Mouse (Mus musculus) forebrain, postnatal 0 days (tissue): ENCODE measurements around the gene Zmynd8. TPM values are rescaled to one million over a fixed set of nuclear protein-coding genes. Genes with fewer than 3 reads are reported as not detected.

Experiments
- ATAC-seq: fragments of 200-750 bp; cut with Nextera tagmentation; 2 replicates; pipeline ENCODE4 v1.8.0; 2017; ENCODE audit warnings: mild to moderate bottlenecking, moderate library complexity
- DNase-seq: peaks from one replicate; pipeline ENCODE4 v3.0.0-alpha.2; 2015
- H3K27ac ChIP-seq: fragments of 300-500 bp; sonication (generic); 2 replicates; pipeline ENCODE4 v1.5.1; 2014; ENCODE audit warnings: low read depth, mild to moderate bottlenecking, antibody characterized with exemption, low read length, moderate library complexity, mixed read lengths
- H3K27me3 ChIP-seq: fragments of 300-500 bp; sonication (generic); 2 replicates; pipeline ENCODE4 v1.6.1; 2014; ENCODE audit warnings: mild to moderate bottlenecking, low read length, mixed read lengths; ENCODE audit not compliant: insufficient read depth
- H3K36me3 ChIP-seq: fragments of 300-500 bp; sonication (generic); 2 replicates; pipeline ENCODE4 v1.6.1; 2014; ENCODE audit warnings: mild to moderate bottlenecking, moderate library complexity; ENCODE audit not compliant: insufficient read depth
- H3K4me1 ChIP-seq: fragments of 300-500 bp; sonication (generic); 2 replicates; pipeline ENCODE4 v1.6.1; 2014; ENCODE audit warnings: antibody characterized with exemption; ENCODE audit not compliant: insufficient read depth
- H3K4me2 ChIP-seq: fragments of 300-500 bp; sonication (generic); 2 replicates; pipeline ENCODE4 v1.6.1; 2014; ENCODE audit warnings: low read depth, mild to moderate bottlenecking, moderate library complexity
- H3K4me3 ChIP-seq: fragments of 300-500 bp; sonication (generic); 2 replicates; pipeline ENCODE4 v1.5.1; 2014; ENCODE audit warnings: low read depth, low read length, mixed read lengths
- H3K9ac ChIP-seq: fragments of 300-500 bp; sonication (generic); 2 replicates; pipeline ENCODE4 v1.6.1; 2014; ENCODE audit warnings: mild to moderate bottlenecking
- H3K9me3 ChIP-seq: fragments of 300-500 bp; sonication (generic); 2 replicates; pipeline ENCODE4 v1.6.1; 2016; ENCODE audit warnings: low read length
- CTCF ChIP-seq: sonication (generic); IDR thresholded peaks from 2 replicates; pipeline ENCODE4 v1.5.1; 2016; ENCODE audit warnings: antibody characterized with exemption, control low read depth, low read depth
- WGBS: fragments of 180-500 bp; shearing (Covaris S2); extraction: QIAGEN DNeasy Blood & Tissue Kit; methylation state at CpG from one replicate; pipeline ENCODE4 v1.1.7; 2014; 5-methylcytosine and 5-hydroxymethylcytosine counted together
- polyA plus RNA-seq: library from polyadenylated mRNA; unstranded; fragments of >200 nt; fragmentation: Nextera tagmentation; extraction: Ambion mirVana; gene quantifications from 2 replicates; pipeline ENCODE4 v1.2.1, GENCODE M21; 2015
- total RNA-seq: library from RNA; depleted of rRNA; stranded (reverse); fragments of >200 nt; gene quantifications from 2 replicates; pipeline ENCODE4 v1.2.3, GENCODE M21; 2014

Gene Zmynd8
- total and polyA plus RNA-seq, 2 experiments from 2014 or later: 45.7 to 63.5 TPM

GRCm38 (mm10) chr2:165899474-165899873 is 658 bp upstream of the Zmynd8 start:
- Histone ChIP-seq H3K36me3 (no peaks in the 10 kb centered on the region), H3K27me3 (no peaks in the 10 kb centered on the region), H3K4me3 (no peak overlapping the region), H3K9me3 (no peaks in the 10 kb centered on the region), H3K27ac (no peak overlapping the region), H3K9ac (no peak overlapping the region), H3K4me2 (no peak overlapping the region), H3K4me1 (no peaks in the 10 kb centered on the region)
- no peak for DNase-seq
- TF ChIP-seq CTCF: no peak
- ATAC-seq: no peak
- 45% methylated on average over 6 of the region's 6 CpGs for WGBS

- no peaks in the 10 kb centered on the region for H3K27me3 ChIP-seq
- DNase-seq (no peak), ATAC-seq (no peak)
- 82% methylated on average over 13 of the region's 13 CpGs for WGBS
- no peak overlapping the region for H3K27ac ChIP-seq
- H3K9ac ChIP-seq: no peak overlapping the region
- H3K4me1 ChIP-seq: no peaks in the 10 kb centered on the region
- H3K4me3 ChIP-seq: no peak overlapping the region
- H3K9me3 ChIP-seq: no peaks in the 10 kb centered on the region
- H3K4me2 ChIP-seq: no peak overlapping the region
- H3K36me3 ChIP-seq: no peaks in the 10 kb centered on the region
- no peak for TF ChIP-seq CTCF
These were observed 2.6 kb downstream of the Zmynd8 start for GRCm38 (mm10) chr2:165896171-165896570.

- no peaks in the 10 kb centered on the region for H3K4me1 ChIP-seq
- no peaks in the 10 kb centered on the region for H3K27me3 ChIP-seq
- H3K9me3 ChIP-seq: no peaks in the 10 kb centered on the region
- DNase-seq: no peak
- no peaks in the 10 kb centered on the region for H3K36me3 ChIP-seq
- TF ChIP-seq CTCF: no peak
- H3K4me2 ChIP-seq: no peak overlapping the region
- ATAC-seq: no peak
- no peak overlapping the region for H3K4me3 ChIP-seq
- H3K9ac ChIP-seq: no peak overlapping the region
- WGBS: 93% methylated on average over 4 of the region's 4 CpGs
- no peak overlapping the region for H3K27ac ChIP-seq
These were observed 3.1 kb downstream of the Zmynd8 start for GRCm38 (mm10) chr2:165895687-165896086.

GRCm38 (mm10) chr2:165894533-165894932 is 4.3 kb downstream of the Zmynd8 start:
- 43% methylated on average over 3 of the region's 4 CpGs for WGBS
- Histone ChIP-seq H3K4me3 (no peak overlapping the region), H3K27ac (no peak overlapping the region), H3K4me1 (no peaks in the 10 kb centered on the region), H3K9me3 (no peaks in the 10 kb centered on the region), H3K36me3 (no peaks in the 10 kb centered on the region), H3K27me3 (no peaks in the 10 kb centered on the region), H3K9ac (no peak overlapping the region), H3K4me2 (no peak overlapping the region)
- TF ChIP-seq CTCF: no peak
- no peak for ATAC-seq
- DNase-seq: no peak

GRCm38 (mm10) chr2:165893232-165893631 is 5.6 kb downstream of the Zmynd8 start:
- no peak for TF ChIP-seq CTCF

GRCm38 (mm10) chr2:165892626-165893025 is 6.2 kb downstream of the Zmynd8 start:
- WGBS: 80% methylated on average over 5 of the region's 5 CpGs
- no peak for DNase-seq

More at GRCm38 (mm10) chr2:165893232-165893631, 5.6 kb downstream of the Zmynd8 start:
- WGBS: 95% methylated on average over 3 of the region's 3 CpGs
- H3K9me3 ChIP-seq: no peaks in the 10 kb centered on the region
- H3K27me3 ChIP-seq: no peaks in the 10 kb centered on the region
- DNase-seq: no peak
- ATAC-seq: no peak
- H3K36me3 ChIP-seq: no peaks in the 10 kb centered on the region
- H3K4me1 ChIP-seq: peaks cover 13% of the 10 kb centered on the region
- H3K9ac ChIP-seq: no peak overlapping the region
- H3K4me2 ChIP-seq: no peak overlapping the region
- no peak overlapping the region for H3K4me3 ChIP-seq
- H3K27ac ChIP-seq: no peak overlapping the region

GRCm38 (mm10) chr2:165890401-165890800 is 8.4 kb downstream of the Zmynd8 start:
- DNase-seq (no peak), ATAC-seq (no peak)
- Histone ChIP-seq H3K9ac (no peak overlapping the region), H3K36me3 (no peaks in the 10 kb centered on the region), H3K4me1 (peaks cover 40% of the 10 kb centered on the region), H3K27ac (no peak overlapping the region), H3K27me3 (no peaks in the 10 kb centered on the region), H3K4me2 (no peak overlapping the region), H3K4me3 (no peak overlapping the region), H3K9me3 (no peaks in the 10 kb centered on the region)
- WGBS: 87% methylated on average over 10 of the region's 10 CpGs
- no peak for TF ChIP-seq CTCF

More at GRCm38 (mm10) chr2:165892626-165893025, 6.2 kb downstream of the Zmynd8 start:
- Histone ChIP-seq H3K9me3 (no peaks in the 10 kb centered on the region), H3K4me2 (no peak overlapping the region), H3K9ac (no peak overlapping the region), H3K4me1 (peaks cover 18% of the 10 kb centered on the region), H3K4me3 (no peak overlapping the region), H3K36me3 (no peaks in the 10 kb centered on the region), H3K27ac (no peak overlapping the region), H3K27me3 (no peaks in the 10 kb centered on the region)
- no peak for TF ChIP-seq CTCF
- ATAC-seq: no peak

- no peaks in the 10 kb centered on the region for H3K36me3 ChIP-seq
- DNase-seq (no peak), ATAC-seq (no peak)
- H3K9me3 ChIP-seq: no peaks in the 10 kb centered on the region
- H3K9ac ChIP-seq: no peak overlapping the region
- H3K4me3 ChIP-seq: no peak overlapping the region
- H3K27ac ChIP-seq: no peak overlapping the region
- H3K4me2 ChIP-seq: no peak overlapping the region
- H3K27me3 ChIP-seq: no peaks in the 10 kb centered on the region
- no peak for TF ChIP-seq CTCF
- WGBS: 79% methylated on average over 10 of the region's 10 CpGs
- peaks cover 45% of the 10 kb centered on the region for H3K4me1 ChIP-seq
These were observed 8.9 kb downstream of the Zmynd8 start for GRCm38 (mm10) chr2:165889874-165890273.
